Mouse (Mus musculus) intestine, embryonic 16.5 days (tissue): ENCODE measurements around the gene Vps4b. TPM values are rescaled to one million over a fixed set of nuclear protein-coding genes. Genes with fewer than 3 reads are reported as not detected.
A peak's percentile ranks its signal among the peaks of the same experiment; 100 is the strongest.

Source experiments
- ATAC-seq: fragments of 200-750 bp; cut with Nextera tagmentation; 2 replicates; pipeline ENCODE4 v1.8.0; 2017; ENCODE audit warnings: moderate TSS enrichment, moderate library complexity
- H3K27ac ChIP-seq: fragments of 300-500 bp; sonication (generic); 2 replicates; pipeline ENCODE4 v1.5.1; 2014; ENCODE audit warnings: mild to moderate bottlenecking, low read length
- H3K27me3 ChIP-seq: fragments of 300-500 bp; sonication (generic); replicated peaks from 2 replicates; pipeline ENCODE4 v1.6.1; 2014; ENCODE audit warnings: low read length, control low read depth, mixed read lengths; ENCODE audit not compliant: control insufficient read depth, insufficient read depth
- H3K36me3 ChIP-seq: fragments of 300-500 bp; sonication (generic); 2 replicates; pipeline ENCODE4 v1.6.1; 2014; ENCODE audit warnings: low read length, control low read depth; ENCODE audit not compliant: control insufficient read depth, insufficient read depth
- H3K4me1 ChIP-seq: fragments of 300-500 bp; sonication (generic); 2 replicates; pipeline ENCODE4 v1.6.1; 2014; ENCODE audit warnings: low read length, control low read depth, mixed read lengths; ENCODE audit not compliant: control insufficient read depth, insufficient read depth
- H3K4me2 ChIP-seq: fragments of 300-500 bp; sonication (generic); 2 replicates; pipeline ENCODE4 v1.6.1; 2014; ENCODE audit warnings: low read depth, low read length, control low read depth
- H3K4me3 ChIP-seq: fragments of 300-500 bp; sonication (generic); 2 replicates; pipeline ENCODE4 v1.5.1; 2014; ENCODE audit warnings: mild to moderate bottlenecking, low read length
- H3K9ac ChIP-seq: fragments of 300-500 bp; sonication (generic); 2 replicates; pipeline ENCODE4 v1.6.1; 2014; ENCODE audit warnings: low read depth, low read length
- H3K9me3 ChIP-seq: fragments of 300-500 bp; sonication (generic); 2 replicates; pipeline ENCODE4 v1.6.1; 2016; ENCODE audit warnings: low read length, control low read depth; ENCODE audit not compliant: control insufficient read depth
- WGBS: fragments of 180-500 bp; shearing (Covaris S2); extraction: QIAGEN DNeasy Blood & Tissue Kit; methylation state at CpG from one replicate; pipeline ENCODE4 v1.1.7; 2014; 5-methylcytosine and 5-hydroxymethylcytosine counted together
- polyA plus RNA-seq: library from polyadenylated mRNA; unstranded; fragments of >200 nt; fragmentation: Nextera tagmentation; extraction: Ambion mirVana; gene quantifications from 2 replicates; pipeline ENCODE4 v1.2.1, GENCODE M21; 2015

Vps4b gene
- polyA plus RNA-seq, 1 experiment from 2014 or later = 68.9 TPM

- 61% methylated on average over 7 of the region's 7 CpGs for WGBS
- peak overlapping the region; percentile 98 for H3K4me3 ChIP-seq
- no peaks in the 10 kb centered on the region for H3K36me3 ChIP-seq
- H3K4me2 ChIP-seq = peak overlapping the region; percentile 60
- peak; percentile 41 for ATAC-seq
- no peak overlapping the region for H3K27ac ChIP-seq
- no peaks in the 10 kb centered on the region for H3K27me3 ChIP-seq
- H3K4me1 ChIP-seq = 0 out of 2 replicates have a peak, but pooled peaks cover 7% of the 10 kb centered on the region
- H3K9me3 ChIP-seq = no peaks in the 10 kb centered on the region
- H3K9ac ChIP-seq = no peak overlapping the region
Measured at GRCm38 (mm10) chr1:106796987-106797779, 655 bp upstream of the Vps4b start.

GRCm38 (mm10) chr1:106795634-106796541, 640 bp downstream of the Vps4b start:
- WGBS = 1% methylated on average over 51 of the region's 51 CpGs
- peak overlapping the region; percentile 98 for H3K4me3 ChIP-seq
- H3K27ac ChIP-seq = peak overlapping the region; percentile 97
- no peaks in the 10 kb centered on the region for H3K27me3 ChIP-seq
- H3K4me1 ChIP-seq = 0 out of 2 replicates have a peak, but pooled peaks cover 7% of the 10 kb centered on the region
- peak overlapping the region; percentile 71 for H3K4me2 ChIP-seq
- no peaks in the 10 kb centered on the region for H3K9me3 ChIP-seq
- no peaks in the 10 kb centered on the region for H3K36me3 ChIP-seq
- peak overlapping the region; percentile 99 for H3K9ac ChIP-seq
- peak; percentile 94 for ATAC-seq

GRCm38 (mm10) chr1:106774896-106775295, 21.6 kb downstream of the Vps4b start:
- Histone ChIP-seq H3K4me2 (no peak overlapping the region), H3K4me3 (no peak overlapping the region), H3K9ac (no peak overlapping the region), H3K27me3 (no peaks in the 10 kb centered on the region), H3K9me3 (no peaks in the 10 kb centered on the region), H3K4me1 (no peaks in the 10 kb centered on the region), H3K36me3 (peaks cover 12% of the 10 kb centered on the region; the same call in 1 of the 2 replicates), H3K27ac (no peak overlapping the region)
- 94% methylated on average over 4 of the region's 4 CpGs for WGBS
- ATAC-seq = no peak

GRCm38 (mm10) chr1:106774092-106774491, 22.4 kb downstream of the Vps4b start:
- Histone ChIP-seq H3K36me3 (peaks cover 13% of the 10 kb centered on the region; the same call in 1 of the 2 replicates), H3K4me2 (no peak overlapping the region), H3K9ac (no peak overlapping the region), H3K4me3 (no peak overlapping the region), H3K9me3 (no peaks in the 10 kb centered on the region), H3K27me3 (no peaks in the 10 kb centered on the region), H3K27ac (no peak overlapping the region), H3K4me1 (no peaks in the 10 kb centered on the region)
- WGBS = 84% methylated on average over 9 of the region's 9 CpGs
- ATAC-seq = no peak

- H3K36me3 ChIP-seq = peaks cover 18% of the 10 kb centered on the region
- ATAC-seq = no peak
- no peak overlapping the region for H3K4me2 ChIP-seq
- H3K4me3 ChIP-seq = no peak overlapping the region
- no peak overlapping the region for H3K9ac ChIP-seq
- no peaks in the 10 kb centered on the region for H3K9me3 ChIP-seq
- 0 out of 2 replicates have a peak, but pooled peaks cover 6% of the 10 kb centered on the region for H3K4me1 ChIP-seq
- H3K27me3 ChIP-seq = no peaks in the 10 kb centered on the region
- H3K27ac ChIP-seq = no peak overlapping the region
Measured at GRCm38 (mm10) chr1:106768773-106769172, 27.8 kb downstream of the Vps4b start.

GRCm38 (mm10) chr1:106765771-106766170, 30.8 kb downstream of the Vps4b start:
- no peaks in the 10 kb centered on the region for H3K9me3 ChIP-seq
- no peaks in the 10 kb centered on the region for H3K27me3 ChIP-seq
- H3K27ac ChIP-seq = no peak overlapping the region
- no peak overlapping the region for H3K9ac ChIP-seq
- H3K4me3 ChIP-seq = no peak overlapping the region
- 96% methylated on average over 8 of the region's 8 CpGs for whole genome bisulfite sequencing
- peaks cover 15% of the 10 kb centered on the region for H3K36me3 ChIP-seq
- no peak overlapping the region for H3K4me2 ChIP-seq
- ATAC-seq = no peak
- 0 out of 2 replicates have a peak, but pooled peaks cover 7% of the 10 kb centered on the region for H3K4me1 ChIP-seq

GRCm38 (mm10) chr1:106764846-106765245, 31.7 kb downstream of the Vps4b start:
- 85% methylated on average over 2 of the region's 2 CpGs for WGBS
- peaks cover 9% of the 10 kb centered on the region for H3K36me3 ChIP-seq
- no peak overlapping the region for H3K27ac ChIP-seq
- no peak overlapping the region for H3K9ac ChIP-seq
- H3K27me3 ChIP-seq = no peaks in the 10 kb centered on the region
- H3K4me2 ChIP-seq = no peak overlapping the region
- no peak for ATAC-seq
- H3K4me3 ChIP-seq = no peak overlapping the region
- H3K4me1 ChIP-seq = peaks cover 11% of the 10 kb centered on the region; the same call in 1 of the 2 replicates
- no peaks in the 10 kb centered on the region for H3K9me3 ChIP-seq

- Histone ChIP-seq H3K9me3 (no peaks in the 10 kb centered on the region), H3K36me3 (peaks cover 8% of the 10 kb centered on the region), H3K4me3 (no peak overlapping the region), H3K27ac (no peak overlapping the region), H3K4me2 (no peak overlapping the region), H3K9ac (no peak overlapping the region), H3K4me1 (peaks cover 11% of the 10 kb centered on the region; the same call in 1 of the 2 replicates), H3K27me3 (no peaks in the 10 kb centered on the region)
- WGBS = 77% methylated on average over 3 of the region's 3 CpGs
- ATAC-seq = no peak
Measured at GRCm38 (mm10) chr1:106764281-106764680, 32.2 kb downstream of the Vps4b start.

GRCm38 (mm10) chr1:106760750-106761149, 35.8 kb downstream of the Vps4b start:
- Histone ChIP-seq H3K4me1 (peaks cover 23% of the 10 kb centered on the region), H3K27ac (no peak overlapping the region), H3K9me3 (no peaks in the 10 kb centered on the region), H3K4me3 (no peak overlapping the region), H3K27me3 (no peaks in the 10 kb centered on the region), H3K4me2 (no peak overlapping the region), H3K36me3 (no peaks in the 10 kb centered on the region), H3K9ac (no peak overlapping the region)
- ATAC-seq = no peak
- WGBS = 83% methylated on average over 3 of the region's 3 CpGs
